Mouse (Mus musculus): ENCODE data around the gene Hacl1.
A peak's percentile ranks its signal among the peaks of the same experiment; 100 is the strongest.

- TF ChIP-seq CTCF (conservative IDR thresholded peaks at IDR 0.05; ENCODE audit: insufficient read depth, insufficient read length, low read depth, low read length): peak; percentile 76
- no peak for TF ChIP-seq POLR2A (IDR thresholded peaks at IDR 0.05; ENCODE audit: low read depth, low read length)
These were observed 16.0 kb upstream of the Hacl1 start for GRCm38 (mm10) chr14:31656857-31657645.

All from kidney, adult 2 months (tissue).